Mouse (Mus musculus) cerebellum, postnatal 25 days (tissue): ENCODE results near the gene Me3.
A peak's percentile ranks its signal among the peaks of the same experiment; 100 is the strongest.
"Not testable (repeated sequence)": the region's sequence is repeated elsewhere in the genome, so short reads cannot be mapped to it uniquely, and the experiment has no call there.

Source experiments
- DNase-seq, 2 experiments: peaks; one replicate each; pipeline ENCODE4 v3.0.0; 2021; ENCODE audit warnings: mixed read lengths in 2 of 2

Me3 gene

DNA sequence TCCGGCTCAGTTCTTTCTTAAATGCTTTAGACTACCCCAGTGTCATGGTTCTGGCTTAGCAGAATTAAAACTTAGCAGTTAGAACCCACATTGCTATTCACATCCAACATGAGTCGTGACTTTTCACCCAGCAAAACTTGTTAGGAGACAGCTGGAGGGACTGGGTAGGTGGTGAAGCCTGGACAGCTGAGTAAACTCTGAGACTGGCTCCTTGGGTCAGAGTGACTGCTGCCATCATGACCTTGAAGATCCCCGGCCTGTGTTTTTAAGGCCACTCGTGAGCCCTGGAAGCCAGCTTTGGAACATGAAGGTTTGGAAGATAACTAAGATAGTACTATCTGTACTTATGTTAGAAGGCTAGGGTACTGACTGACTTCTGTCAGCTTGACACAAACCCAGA, 35.4 kb downstream of the Me3 start:
- no peak for DNase-seq

DNA sequence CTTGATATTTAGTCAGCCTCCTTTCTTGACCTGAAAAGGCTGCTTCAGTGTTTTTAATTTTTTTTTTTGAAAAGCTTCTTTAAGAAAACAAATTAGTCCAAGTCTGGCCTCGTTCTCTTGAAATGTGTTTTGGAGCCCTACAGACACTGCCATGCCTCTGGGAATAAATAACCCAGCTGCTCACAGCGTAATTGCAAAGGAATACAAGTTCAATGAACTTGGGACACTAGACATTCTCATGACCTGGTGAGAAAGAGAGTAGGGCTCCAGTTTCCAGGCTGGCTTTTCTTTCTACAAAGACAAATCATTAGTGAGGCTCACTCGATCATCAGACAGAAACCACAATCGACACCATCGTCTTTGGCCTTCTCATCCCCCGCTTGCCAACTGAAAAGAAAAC, 37.3 kb downstream of the Me3 start:
- no peak for DNase-seq

DNA sequence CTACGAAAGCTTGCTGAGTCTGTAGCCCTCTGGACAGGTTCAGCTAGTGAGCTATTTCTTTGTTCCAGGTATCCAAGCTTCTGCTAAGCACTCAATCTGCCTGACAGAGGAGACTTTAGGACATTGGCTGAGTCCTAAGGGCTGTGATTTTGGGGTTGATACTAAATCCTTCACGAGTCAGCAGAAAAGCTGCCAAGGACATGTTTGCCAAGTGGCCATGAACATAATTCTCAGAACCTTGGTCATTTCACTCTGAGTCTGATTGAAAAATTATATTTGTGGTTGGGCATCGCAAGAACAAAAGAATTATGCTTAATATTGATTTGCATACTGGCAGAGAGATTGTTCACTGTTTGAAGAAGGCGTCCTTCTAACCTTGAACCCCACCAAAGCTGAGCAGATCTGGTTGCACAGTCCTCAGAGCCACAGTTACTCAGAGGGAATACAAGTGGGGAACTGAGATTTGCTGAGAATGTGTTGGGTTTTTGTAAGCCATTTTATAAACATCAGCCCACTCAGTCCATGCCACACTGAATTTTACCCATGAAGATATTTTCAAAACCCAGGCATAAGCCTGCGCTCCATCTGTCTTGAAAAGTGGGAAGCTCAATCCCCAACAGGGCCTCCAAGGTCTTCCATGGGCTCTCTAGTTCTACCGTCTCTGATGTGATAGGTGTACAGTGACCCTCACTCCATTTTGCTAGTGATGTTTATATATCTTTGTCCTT, 39.1 kb downstream of the Me3 start:
- no peak for DNase-seq

DNA sequence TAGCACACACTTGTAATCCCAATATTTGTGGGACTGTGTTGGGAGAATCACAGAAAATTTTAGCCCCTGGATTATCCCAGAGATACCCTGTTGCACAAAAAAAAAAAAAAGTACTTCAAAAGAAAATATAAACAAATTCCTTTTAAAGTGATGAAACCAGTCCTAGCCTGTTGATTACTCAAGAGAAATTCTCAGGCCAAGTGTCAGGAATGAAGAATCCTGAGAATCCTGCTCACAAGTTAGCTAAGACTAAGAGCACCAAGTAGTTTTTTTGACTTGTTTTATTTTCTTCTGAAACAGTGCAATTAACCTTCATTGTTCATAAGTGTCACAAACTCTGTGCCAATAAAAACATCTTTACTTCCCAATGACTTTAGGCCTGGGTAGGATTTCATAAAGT, 44.0 kb downstream of the Me3 start:
- no peak for DNase-seq

DNA sequence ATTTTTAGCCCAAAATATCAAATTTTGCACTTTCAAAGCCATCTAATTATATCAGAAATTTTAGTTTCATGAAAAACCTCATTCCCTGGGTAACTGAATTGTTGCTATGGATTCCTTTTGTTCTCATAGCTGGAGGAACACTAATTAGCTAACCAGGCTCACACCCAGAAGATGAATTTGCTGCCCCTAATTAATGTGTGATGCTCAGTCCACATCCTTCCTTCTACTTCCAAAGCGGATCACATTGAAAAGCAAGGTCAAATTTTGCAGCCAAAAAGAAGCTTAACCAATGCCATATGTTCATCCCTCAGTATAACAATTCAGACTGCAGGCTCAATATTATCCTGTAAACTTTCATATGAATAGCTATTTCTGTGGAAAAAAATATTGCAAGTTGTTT, 45.7 kb downstream of the Me3 start:
- DNase-seq = no peak

DNA sequence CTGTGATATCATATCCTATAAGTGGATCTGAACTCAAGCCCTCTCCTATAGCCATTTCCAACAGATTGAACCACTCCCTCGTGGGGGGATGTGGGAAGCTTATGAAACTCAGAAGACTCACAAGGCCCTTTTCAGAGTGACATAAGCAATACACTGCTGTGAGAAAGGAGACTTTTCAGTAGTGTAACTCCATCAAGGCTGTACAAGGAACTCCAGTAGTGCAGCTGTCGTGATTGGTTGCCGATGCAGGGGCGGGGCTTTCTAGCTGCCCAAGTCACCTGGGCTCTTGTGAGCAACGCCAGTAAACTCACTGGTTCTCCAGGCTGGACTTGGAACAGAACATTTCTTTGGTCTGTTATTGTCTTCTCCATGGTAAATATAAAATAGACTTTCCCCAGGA, 46.5 kb downstream of the Me3 start:
- no peak for DNase-seq

DNA sequence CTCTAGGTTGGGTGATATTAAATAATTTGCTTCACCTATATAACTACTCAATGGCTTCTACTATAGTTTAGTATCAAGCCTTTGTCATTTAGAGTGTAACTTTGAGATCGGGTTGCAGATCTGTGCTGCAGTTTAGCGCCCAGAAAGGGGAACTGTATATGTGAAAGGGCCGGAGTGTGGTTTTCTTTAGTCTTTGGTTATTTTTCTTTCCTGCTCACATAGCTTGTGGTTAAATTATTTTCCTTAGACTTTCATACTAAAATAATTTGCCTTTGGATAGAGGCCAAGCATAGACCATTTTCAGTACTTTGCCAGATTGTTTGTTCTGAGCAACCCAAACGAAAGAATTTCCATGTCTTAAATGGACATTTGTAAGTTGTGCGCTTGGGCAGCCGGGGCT, 46.9 kb downstream of the Me3 start:
- DNase-seq = no peak

DNA sequence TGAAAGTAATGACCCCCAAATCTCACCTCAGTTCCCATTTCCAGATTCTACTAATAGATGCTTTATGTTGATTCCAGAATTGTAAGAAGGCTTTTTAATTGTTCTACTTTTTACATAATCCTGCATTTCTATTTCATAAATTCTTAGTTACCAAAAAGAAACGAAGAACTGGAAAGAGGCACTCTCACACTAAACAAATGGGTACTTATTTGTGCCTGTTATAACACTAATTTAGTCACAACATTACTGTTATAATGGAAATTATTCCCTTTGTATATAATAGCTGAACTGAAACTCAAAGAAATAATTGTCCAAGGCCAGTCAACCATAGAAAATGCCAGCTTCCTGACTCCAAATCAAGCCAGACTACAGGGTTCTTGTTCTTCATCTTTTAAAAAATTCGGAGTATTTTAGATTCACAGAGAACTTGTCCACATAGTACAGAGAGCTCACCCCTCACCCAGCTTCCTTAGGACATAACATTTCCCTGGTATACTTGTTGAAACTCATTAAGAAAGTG, 47.5 kb downstream of the Me3 start:
- no peak for DNase-seq

DNA sequence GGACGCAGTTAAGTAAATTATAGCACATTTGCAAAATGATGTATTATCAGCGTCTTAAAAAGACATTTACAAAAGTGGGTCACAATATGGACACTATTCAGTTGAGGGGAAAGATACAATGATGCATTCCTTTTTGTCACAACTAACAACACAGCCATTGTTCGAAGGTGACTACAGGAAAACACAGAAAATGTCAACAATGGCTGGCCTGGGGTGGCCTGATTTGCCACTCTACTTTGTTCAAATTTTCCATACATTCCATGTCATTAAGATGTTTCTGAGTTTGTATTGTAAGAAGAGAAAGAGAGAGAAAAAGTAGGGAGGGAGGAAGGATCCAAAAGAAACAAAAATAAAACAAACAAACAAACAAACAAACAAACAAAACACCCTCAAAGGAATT, 48.7 kb downstream of the Me3 start:
- no peak for DNase-seq

DNA sequence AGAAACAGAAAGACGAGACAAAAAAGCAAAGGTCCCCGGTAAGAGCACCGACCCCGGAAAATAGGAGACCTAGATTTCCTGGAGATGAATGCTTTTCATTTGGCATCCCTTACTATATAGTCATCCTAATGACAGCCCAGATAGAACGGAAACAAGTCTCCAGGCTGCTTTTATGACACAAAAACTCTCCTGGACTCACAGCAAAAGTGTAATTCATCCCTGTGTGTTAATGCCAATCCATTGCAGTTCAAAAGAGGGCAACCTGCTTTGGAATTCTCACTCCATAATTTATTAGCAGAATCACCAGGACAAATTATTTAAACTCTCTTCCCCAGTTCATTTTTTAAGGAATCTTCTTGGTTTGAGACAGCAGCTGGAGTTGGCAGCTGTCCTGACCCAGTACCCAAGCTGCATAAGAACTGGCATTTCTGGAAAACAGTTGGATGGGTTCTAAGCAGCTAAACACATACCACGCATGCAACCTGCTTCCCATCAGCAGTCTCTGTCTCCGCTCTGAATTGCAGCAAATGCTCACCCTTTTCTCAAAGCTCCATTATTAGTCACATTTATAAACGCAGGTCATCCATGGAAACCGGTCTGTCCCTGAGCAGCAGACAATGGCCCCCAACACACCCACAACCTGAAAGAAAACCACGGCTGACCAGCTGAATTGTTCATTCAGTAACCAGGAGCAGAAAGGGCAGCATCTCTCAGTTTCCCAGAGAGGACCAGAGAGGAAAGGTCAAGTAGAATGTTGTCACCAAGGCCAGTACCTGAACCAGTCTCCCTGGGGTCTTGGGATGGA, 49.7 kb downstream of the Me3 start:
- no peak for DNase-seq

DNA sequence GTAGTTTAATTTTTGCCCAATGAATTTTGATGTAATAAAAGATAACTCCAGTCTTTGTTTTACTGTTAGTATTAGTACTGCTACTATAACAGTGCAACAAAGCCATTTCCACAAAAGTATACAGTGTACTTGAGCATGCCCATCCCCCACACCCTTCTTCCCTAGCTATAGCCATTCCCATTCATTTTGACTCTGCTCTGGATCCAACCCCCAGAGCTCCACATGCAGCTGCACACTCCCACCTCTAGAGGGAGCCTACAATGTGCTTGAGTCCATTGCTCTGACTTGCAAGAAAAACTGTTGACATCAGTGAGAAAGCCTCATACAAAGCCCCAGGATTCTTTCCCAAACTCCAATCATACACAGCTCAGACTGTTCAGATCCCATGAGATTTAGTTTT, 66.0 kb downstream of the Me3 start:
- peak; percentile 24 to 57 for DNase-seq

DNA sequence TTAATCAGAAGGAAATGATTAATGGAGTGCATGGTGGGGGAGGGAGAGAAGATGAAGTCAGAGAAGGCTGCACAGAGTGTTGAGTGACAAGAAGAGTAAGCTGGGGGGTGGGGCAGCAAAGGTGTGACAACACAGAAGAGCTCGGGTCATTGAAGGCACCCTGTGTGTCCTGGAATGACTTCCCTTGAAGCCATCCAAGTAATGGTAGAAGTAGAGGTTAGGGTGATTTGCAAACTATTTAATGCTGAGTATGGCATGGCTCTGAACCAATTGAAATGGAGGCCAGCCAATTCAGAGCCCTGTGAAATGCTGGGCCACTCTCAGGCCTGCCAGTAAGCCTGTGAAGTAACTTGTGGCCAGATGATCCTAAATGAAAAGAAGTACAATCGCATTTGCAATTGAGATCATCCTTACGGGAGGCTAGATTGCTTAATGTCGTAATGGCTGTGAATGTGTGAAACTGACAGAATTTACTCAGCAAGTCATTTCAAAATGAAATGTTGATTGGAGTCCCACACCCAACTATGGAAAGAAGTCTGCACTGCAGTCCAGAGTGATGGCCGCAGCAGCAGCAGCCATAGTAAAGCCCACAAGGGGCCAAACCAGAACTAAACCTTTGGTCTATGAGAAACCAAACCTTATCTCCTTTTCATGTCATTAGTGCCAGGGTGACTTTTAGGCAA, 67.6 kb downstream of the Me3 start:
- peak; percentile 68 to 79 for DNase-seq

DNA sequence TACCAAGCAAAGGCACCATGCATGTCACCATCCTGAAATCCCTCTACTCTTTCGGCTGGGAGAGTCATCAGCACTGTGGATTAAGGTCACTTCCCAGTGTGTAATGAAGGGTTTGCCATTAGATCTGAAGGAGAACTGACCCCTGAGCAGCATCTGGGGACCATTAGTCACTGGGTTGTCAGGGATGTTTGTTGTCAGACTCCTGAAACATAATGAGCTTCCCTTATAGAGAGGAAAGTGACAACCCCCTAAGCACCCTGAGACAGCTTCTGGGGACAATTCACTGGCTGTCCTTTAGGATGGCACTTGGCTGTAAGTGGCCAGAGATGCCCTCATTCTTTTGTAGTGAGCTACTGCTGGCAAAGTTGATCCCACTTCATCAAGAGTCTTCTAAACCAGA, 68.3 kb downstream of the Me3 start:
- no peak for DNase-seq

DNA sequence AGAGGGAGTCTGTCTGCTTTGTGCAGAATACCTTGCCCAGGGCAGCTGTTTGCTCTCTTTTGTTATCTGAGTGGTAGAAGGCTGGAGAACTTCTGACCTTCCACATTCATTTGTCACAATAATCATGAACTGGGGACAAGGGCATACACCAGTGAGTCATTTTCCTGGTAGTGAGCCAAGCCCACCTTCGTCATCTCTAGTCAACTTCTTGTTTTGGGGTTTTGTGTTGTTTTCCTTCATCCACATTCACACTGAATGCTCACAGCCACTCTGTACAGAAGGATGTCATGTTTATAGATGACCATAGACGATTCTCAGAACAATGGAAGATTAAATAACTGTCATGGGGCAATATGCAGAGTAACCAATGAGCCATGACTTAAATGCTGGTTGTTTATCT, 78.6 kb downstream of the Me3 start:
- DNase-seq = no peak

DNA sequence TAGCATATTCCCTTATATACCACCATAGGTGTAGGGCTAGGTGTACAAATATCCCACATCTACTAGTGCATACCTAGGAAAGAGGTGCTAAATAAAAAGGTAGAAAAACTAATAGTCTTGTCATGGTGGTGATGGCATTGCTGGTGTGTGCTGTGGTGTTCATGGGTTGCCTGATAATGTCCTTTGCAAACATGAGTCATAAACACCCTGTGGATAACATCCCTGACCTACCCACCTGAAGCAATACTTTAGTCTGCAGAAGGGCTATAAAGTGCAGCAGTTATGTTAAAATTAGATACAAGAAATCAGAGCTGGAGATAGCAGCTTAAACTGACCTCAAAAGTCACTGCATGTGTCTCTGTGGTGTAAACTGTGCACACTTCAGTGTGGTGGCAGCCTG, 80.9 kb downstream of the Me3 start:
- no peak for DNase-seq

DNA sequence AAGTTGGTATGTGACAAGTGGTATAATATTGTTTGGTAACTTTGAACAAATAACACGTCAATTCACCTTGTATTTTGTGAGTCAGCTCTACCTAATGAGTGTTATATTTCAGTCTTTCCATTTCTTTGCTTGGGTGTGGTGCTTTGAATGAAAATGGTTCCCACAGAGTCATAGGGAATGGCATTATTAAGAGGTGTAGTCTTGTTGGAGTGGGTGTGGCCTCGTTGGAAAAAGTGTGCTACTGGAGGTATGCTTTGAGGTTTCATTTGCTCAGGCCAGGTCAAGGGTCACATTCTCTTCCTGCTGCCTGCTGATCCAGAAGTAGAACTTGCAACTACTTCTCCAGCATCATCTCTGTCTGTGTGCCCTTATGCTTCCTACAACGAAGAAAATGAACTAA, 84.0 kb downstream of the Me3 start:
- no peak for DNase-seq

DNA sequence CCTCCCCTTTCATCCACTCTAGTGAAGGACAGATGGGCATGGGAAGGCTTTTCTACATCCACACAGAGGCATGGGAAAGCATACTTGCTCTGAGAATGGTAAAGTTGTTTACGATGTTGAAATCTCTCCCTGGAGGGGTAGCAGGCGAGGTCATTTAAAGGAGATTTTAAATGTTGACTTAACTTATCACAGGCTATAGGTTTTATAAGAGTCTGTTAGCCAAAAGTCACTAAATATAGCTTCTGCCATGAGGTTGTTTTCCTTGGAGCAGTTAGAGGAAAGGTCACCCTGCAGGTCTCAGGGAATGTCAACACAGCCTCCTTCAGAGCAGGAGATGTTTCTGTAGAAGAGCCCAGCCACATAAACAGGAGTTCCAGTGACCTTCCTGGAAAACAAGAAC, 85.3 kb downstream of the Me3 start:
- no peak for DNase-seq

DNA sequence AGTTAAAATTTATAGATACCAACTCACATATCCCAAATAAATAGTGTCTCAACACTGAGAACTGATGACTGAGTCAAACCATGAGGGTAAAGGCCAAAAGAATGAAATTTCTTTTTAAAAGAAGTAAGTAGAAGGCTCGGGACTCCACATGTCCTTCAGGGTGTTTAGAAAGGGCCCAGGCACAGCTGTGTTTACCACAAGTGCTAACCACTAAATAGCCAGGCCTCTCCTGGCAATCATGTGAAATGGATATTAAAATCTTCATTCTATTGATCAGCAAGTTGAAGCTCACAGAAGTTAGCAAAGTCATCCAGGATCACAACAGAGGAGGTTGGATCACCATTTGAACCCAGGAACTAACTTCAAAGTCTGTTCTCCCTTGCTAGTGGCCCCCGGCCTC, 86.1 kb downstream of the Me3 start:
- DNase-seq = no peak

DNA sequence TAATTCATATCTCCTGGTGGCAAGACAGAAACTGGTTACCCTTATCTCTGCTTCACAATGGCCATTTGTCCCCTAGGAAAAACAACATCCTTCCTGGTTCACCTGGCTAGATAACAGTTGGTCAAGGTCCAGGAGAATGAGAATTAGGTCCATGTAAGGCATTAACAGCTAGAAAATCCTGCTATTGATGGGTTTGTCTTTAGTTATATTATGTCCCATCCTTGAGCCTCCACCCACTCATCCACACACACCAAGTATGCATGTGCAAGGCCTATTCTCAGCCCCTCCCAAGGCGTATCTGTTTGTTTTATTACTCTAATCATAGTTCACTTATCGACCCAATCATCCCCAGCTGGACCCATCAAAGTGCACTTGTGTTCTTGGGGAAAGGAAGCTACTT, 88.1 kb downstream of the Me3 start:
- DNase-seq = no peak

DNA sequence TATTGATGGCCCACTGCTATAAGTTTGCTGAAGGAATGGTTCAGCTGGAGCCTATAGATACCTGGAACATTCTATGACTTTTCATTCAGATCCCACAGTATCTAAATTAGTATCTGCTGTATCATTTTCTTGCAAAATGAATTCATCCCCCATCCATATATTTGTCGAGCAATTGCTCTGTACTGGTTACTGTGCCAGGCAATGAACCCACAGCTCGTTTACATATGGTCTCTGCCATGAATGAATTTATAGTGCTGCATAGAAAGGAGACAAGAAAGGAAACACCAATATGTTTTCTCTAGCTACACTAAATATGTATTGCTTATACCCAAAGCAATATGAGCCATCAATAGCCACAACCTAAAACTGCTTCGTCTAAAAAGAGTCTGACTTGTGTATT, 94.5 kb downstream of the Me3 start:
- no peak for DNase-seq

DNA sequence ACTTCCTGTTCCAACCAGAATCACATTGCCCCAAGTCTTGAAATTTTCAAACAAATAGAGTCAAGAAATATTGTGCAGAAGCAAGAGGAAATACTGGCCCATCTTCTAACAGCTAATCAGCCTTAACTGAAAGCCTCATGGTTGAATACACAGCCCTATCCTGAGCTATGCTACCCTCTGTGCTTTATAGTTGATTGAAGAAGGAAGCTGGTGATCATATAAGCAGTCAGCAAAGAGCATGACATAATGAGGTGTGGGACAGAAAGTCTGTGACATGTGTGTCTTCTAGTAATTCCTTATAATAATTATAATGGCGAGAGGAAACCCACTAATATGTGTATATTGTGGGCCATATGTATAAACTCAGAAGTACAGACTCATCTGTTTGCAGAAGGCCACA, 95.4 kb downstream of the Me3 start:
- no peak for DNase-seq

DNA sequence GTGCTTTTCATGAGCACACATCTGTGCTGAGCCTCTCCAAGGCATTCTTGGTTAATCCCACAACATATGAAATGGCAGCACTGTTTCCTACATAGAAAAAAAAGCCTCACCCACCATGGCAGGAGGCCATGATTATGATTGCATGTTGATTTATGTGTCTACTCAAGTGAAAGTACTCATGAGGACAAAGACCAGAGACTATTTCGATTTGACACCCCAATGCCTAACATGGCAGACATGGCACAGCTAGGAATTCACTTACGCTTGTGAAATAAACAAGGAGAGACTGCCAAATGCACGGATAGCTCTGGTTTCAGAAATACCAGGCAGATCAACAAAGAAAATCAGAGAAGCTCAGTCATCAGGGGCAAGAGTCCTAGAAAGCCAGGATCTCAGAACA, 96.2 kb downstream of the Me3 start:
- DNase-seq = no peak

DNA sequence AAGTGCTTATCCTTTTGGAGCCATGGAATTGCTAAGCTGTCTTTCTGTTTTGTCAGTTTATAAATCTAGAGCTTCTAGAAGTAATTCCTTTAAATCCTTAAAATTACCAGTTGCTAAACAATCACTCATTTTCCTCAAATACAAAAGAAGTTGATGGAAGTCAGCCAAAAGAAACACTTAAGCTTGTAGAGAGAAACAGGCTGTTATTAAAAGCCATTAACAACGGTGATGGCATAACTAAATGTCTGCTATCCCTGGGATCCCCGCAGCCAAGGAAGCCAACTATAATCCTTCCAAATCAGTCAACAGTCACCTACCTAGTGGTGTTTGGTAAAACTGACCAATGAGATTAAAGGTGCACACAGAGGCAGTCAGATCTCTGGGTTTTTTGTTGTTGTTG, 98.3 kb downstream of the Me3 start:
- no peak for DNase-seq

DNA sequence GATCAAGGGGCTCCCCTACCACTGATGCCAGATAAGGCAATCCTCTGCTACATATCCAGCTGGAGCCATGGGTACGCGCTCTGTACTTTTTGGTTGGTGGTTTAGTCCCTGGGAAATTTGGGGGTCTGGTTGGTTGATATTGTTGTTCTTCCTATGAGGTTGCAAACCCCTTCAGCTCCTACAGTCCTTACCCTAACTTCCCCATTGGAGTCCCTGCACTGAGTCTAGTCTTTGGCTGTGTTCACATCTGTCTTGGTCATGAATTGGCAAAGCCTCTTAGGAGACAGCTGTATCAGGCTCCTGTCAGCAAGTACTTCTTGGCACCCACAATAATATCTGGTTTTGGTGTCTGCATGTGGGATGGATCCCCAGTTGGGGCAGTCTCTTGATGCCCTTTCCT, 98.9 kb downstream of the Me3 start:
- not testable (repeated sequence) for DNase-seq
